Mouse (Mus musculus) heart, embryonic 16.5 days (tissue): Measurements from ENCODE around the gene Rptor. TPM values are rescaled to one million over a fixed set of nuclear protein-coding genes. Genes with fewer than 3 reads are reported as not detected.
A peak's percentile ranks its signal among the peaks of the same experiment; 100 is the strongest.

Source experiments
- ATAC-seq: fragments of 200-750 bp; cut with Nextera tagmentation; replicated peaks from 2 replicates; pipeline ENCODE4 v1.8.0; 2017; ENCODE audit warnings: moderate number of reproducible peaks; ENCODE audit not compliant: insufficient read depth, low FRiP score; ENCODE audit errors: extremely low read depth
- H3K27ac ChIP-seq: fragments of 300-500 bp; sonication (generic); 2 replicates; pipeline ENCODE4 v1.5.1; 2014; ENCODE audit warnings: mild to moderate bottlenecking, low read length, control low read depth, moderate library complexity
- H3K27me3 ChIP-seq: fragments of 300-500 bp; sonication (generic); 2 replicates; pipeline ENCODE4 v1.6.1; 2014; ENCODE audit warnings: low read length, mixed read lengths; ENCODE audit not compliant: control insufficient read depth, insufficient read depth
- H3K36me3 ChIP-seq: fragments of 300-500 bp; sonication (generic); 2 replicates; pipeline ENCODE4 v1.6.1; 2014; ENCODE audit not compliant: control insufficient read depth, insufficient read depth
- H3K4me1 ChIP-seq: fragments of 300-500 bp; sonication (generic); 2 replicates; pipeline ENCODE4 v1.6.1; 2014; ENCODE audit warnings: low read length, mixed read lengths; ENCODE audit not compliant: control insufficient read depth, insufficient read depth
- H3K4me2 ChIP-seq: fragments of 300-500 bp; sonication (generic); 2 replicates; pipeline ENCODE4 v1.6.1; 2014; ENCODE audit warnings: low read depth, mild to moderate bottlenecking, control low read depth, low read length
- H3K4me3 ChIP-seq: fragments of 300-500 bp; sonication (generic); 2 replicates; pipeline ENCODE4 v1.5.1; 2014; ENCODE audit warnings: mild to moderate bottlenecking, control low read depth, low read length
- H3K9ac ChIP-seq: fragments of 300-500 bp; sonication (generic); 2 replicates; pipeline ENCODE4 v1.6.1; 2014; ENCODE audit warnings: low read length, control low read depth
- H3K9me3 ChIP-seq: fragments of 300-500 bp; sonication (generic); replicated peaks from 2 replicates; pipeline ENCODE4 v1.6.1; 2016; ENCODE audit warnings: low read length; ENCODE audit not compliant: control insufficient read depth
- WGBS: fragments of 180-500 bp; shearing (Covaris S2); extraction: QIAGEN DNeasy Blood & Tissue Kit; methylation state at CpG from one replicate; pipeline ENCODE4 v1.1.7; 2014; 5-methylcytosine and 5-hydroxymethylcytosine counted together
- polyA plus RNA-seq: library from polyadenylated mRNA; unstranded; fragments of >200 nt; fragmentation: Nextera tagmentation; extraction: Ambion mirVana; gene quantifications from 2 replicates; pipeline ENCODE4 v1.2.1, GENCODE M21; 2015

Rptor gene
- polyA plus RNA-seq, 1 experiment from 2014 or later: 7.0 TPM

GRCm38 (mm10) chr11:119939711-119940106 is 337.0 kb downstream of the Rptor start:
- peaks cover 12% of the 10 kb centered on the region for H3K27me3 ChIP-seq
- 71% methylated on average over 4 of the region's 4 CpGs for WGBS
- H3K36me3 ChIP-seq: no peaks in the 10 kb centered on the region
- no peak for ATAC-seq
- no peak overlapping the region for H3K9ac ChIP-seq
- no peak overlapping the region for H3K4me3 ChIP-seq
- H3K4me2 ChIP-seq: no peak overlapping the region
- H3K9me3 ChIP-seq: no peaks in the 10 kb centered on the region
- H3K4me1 ChIP-seq: peaks cover 32% of the 10 kb centered on the region
- H3K27ac ChIP-seq: 0 out of 2 replicates have a peak overlapping the region, but pooled peaks have one; percentile 4

GRCm38 (mm10) chr11:119940142-119940541 is 337.4 kb downstream of the Rptor start:
- Histone ChIP-seq H3K9ac (no peak overlapping the region), H3K36me3 (no peaks in the 10 kb centered on the region), H3K4me3 (no peak overlapping the region), H3K27ac (no peak overlapping the region), H3K27me3 (peaks cover 12% of the 10 kb centered on the region), H3K4me2 (no peak overlapping the region), H3K9me3 (no peaks in the 10 kb centered on the region), H3K4me1 (peaks cover 32% of the 10 kb centered on the region)
- ATAC-seq: no peak
- 73% methylated on average over 11 of the region's 11 CpGs for WGBS

GRCm38 (mm10) chr11:119941794-119942193 is 339.1 kb downstream of the Rptor start:
- no peak for ATAC-seq
- WGBS: 15% methylated on average over 8 of the region's 8 CpGs
- Histone ChIP-seq H3K27me3 (peaks cover 12% of the 10 kb centered on the region), H3K4me3 (peak overlapping the region; percentile 81), H3K9me3 (no peaks in the 10 kb centered on the region), H3K36me3 (no peaks in the 10 kb centered on the region), H3K9ac (peak overlapping the region; percentile 76), H3K4me1 (peaks cover 35% of the 10 kb centered on the region), H3K27ac (no peak overlapping the region), H3K4me2 (peak overlapping the region; percentile 97)

GRCm38 (mm10) chr11:119942201-119942726 is 339.6 kb downstream of the Rptor start:
- WGBS: under 1% methylated on average over 43 of the region's 43 CpGs
- Histone ChIP-seq H3K4me2 (peak overlapping the region; percentile 97), H3K27me3 (peaks cover 12% of the 10 kb centered on the region), H3K4me3 (peak overlapping the region; percentile 81), H3K9me3 (no peaks in the 10 kb centered on the region), H3K9ac (peak overlapping the region; percentile 76), H3K4me1 (peaks cover 34% of the 10 kb centered on the region), H3K36me3 (no peaks in the 10 kb centered on the region), H3K27ac (peak overlapping the region; percentile 74)
- peak; percentile 33 for ATAC-seq

- peak within 1 kb of the TSS; percentile 74 for H3K27ac ChIP-seq
- H3K9me3 ChIP-seq: no peaks in the 10 kb centered on the region
- no peaks in the 10 kb centered on the region for H3K36me3 ChIP-seq
- H3K9ac ChIP-seq: peak within 1 kb of the TSS; percentile 90
- peak within 1 kb of the TSS; percentile 99 for H3K4me2 ChIP-seq
- peaks cover 12% of the 10 kb centered on the region for H3K27me3 ChIP-seq
- H3K4me1 ChIP-seq: peaks cover 28% of the 10 kb centered on the region
- H3K4me3 ChIP-seq: peak within 1 kb of the TSS; percentile 85
- peak; percentile 94 for ATAC-seq
- WGBS: under 1% methylated on average over 61 of the region's 79 CpGs
These were observed 340.2 kb downstream of the Rptor start, which contains the start of gene Baiap2 for GRCm38 (mm10) chr11:119942727-119943427. Baiap2 (plus strand) TSS chr11:119942763.

DNA sequence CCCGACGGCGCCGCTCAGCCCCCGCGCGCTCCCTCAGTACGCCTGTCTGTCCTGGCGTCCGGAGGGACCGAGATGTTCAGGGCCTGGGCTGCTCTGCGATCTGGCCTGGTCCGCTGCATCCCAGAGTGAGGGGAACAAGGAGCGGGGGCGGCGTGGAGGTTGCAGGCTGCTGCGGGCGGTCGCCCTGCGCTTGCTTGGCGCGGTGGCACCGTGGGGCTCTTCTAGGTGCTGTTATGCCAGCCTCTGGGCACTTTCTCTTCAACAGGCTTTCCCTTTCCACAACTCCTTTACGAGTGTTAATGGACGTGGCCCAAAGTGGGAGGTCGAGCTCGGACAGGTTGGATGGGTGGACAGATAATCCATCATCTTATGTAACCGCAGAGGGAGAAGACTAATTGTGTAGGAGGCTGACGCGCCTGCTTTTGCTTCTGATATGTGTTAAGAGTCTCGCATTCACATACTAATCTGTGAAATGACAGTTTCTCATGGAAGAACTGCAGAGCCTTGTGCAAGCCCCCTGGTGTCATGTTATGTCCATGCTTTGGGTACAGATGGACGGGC is 340.8 kb downstream of the Rptor start:
- WGBS: 4% methylated on average over 32 of the region's 32 CpGs
- H3K4me2 ChIP-seq: peak overlapping the region; percentile 99
- peak overlapping the region; percentile 90 for H3K9ac ChIP-seq
- H3K4me3 ChIP-seq: peak overlapping the region; percentile 85
- peaks cover 29% of the 10 kb centered on the region for H3K4me1 ChIP-seq
- no peaks in the 10 kb centered on the region for H3K9me3 ChIP-seq
- peak; percentile 2 for ATAC-seq
- H3K36me3 ChIP-seq: no peaks in the 10 kb centered on the region
- peak overlapping the region; percentile 32; the same call in 1 of the 2 replicates for H3K27ac ChIP-seq
- H3K27me3 ChIP-seq: peaks cover 10% of the 10 kb centered on the region

GRCm38 (mm10) chr11:119945343-119945742 is 342.6 kb downstream of the Rptor start:
- peak overlapping the region; percentile 99; the same call in 1 of the 2 replicates for H3K4me2 ChIP-seq
- H3K4me3 ChIP-seq: no peak overlapping the region
- H3K9ac ChIP-seq: no peak overlapping the region
- ATAC-seq: no peak
- H3K36me3 ChIP-seq: no peaks in the 10 kb centered on the region
- H3K4me1 ChIP-seq: peaks cover 39% of the 10 kb centered on the region
- 50% methylated on average over 7 of the region's 7 CpGs for WGBS
- peaks cover 4% of the 10 kb centered on the region for H3K27me3 ChIP-seq
- no peaks in the 10 kb centered on the region for H3K9me3 ChIP-seq
- H3K27ac ChIP-seq: peak overlapping the region; percentile 59; the same call in 1 of the 2 replicates

- no peaks in the 10 kb centered on the region for H3K9me3 ChIP-seq
- H3K36me3 ChIP-seq: no peaks in the 10 kb centered on the region
- H3K4me1 ChIP-seq: peaks cover 39% of the 10 kb centered on the region
- no peak overlapping the region for H3K9ac ChIP-seq
- no peaks in the 10 kb centered on the region for H3K27me3 ChIP-seq
- no peak for ATAC-seq
- no peak overlapping the region for H3K4me3 ChIP-seq
- H3K27ac ChIP-seq: no peak overlapping the region
- WGBS: 97% methylated on average over 1 of the region's 1 CpGs
- no peak overlapping the region for H3K4me2 ChIP-seq
These were observed 344.7 kb downstream of the Rptor start for GRCm38 (mm10) chr11:119947426-119947825.

DNA sequence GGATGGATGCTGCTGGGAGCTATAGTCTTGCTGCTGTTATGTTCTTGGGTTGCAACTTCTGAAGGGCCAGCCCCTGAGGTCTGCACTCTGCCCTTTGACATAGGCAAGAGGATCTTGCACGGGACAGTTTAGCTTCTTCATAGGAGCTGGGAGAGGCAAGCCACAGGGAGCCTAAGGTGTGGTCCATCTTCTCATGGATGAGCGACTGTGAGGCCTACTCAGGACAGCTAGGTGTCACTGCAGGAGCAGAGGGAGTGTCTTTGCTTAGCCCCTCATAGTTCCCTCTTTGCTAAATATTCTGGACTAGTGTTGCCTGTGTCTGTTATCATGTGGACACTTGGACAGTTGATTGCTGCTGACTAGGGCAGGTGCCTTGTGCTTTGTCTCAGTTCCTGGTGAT is 345.2 kb downstream of the Rptor start:
- no peak overlapping the region for H3K27ac ChIP-seq
- ATAC-seq: no peak
- no peaks in the 10 kb centered on the region for H3K36me3 ChIP-seq
- H3K9ac ChIP-seq: no peak overlapping the region
- no peaks in the 10 kb centered on the region for H3K9me3 ChIP-seq
- WGBS: 43% methylated on average over 2 of the region's 2 CpGs
- no peak overlapping the region for H3K4me3 ChIP-seq
- H3K27me3 ChIP-seq: no peaks in the 10 kb centered on the region
- no peak overlapping the region for H3K4me2 ChIP-seq
- peaks cover 44% of the 10 kb centered on the region for H3K4me1 ChIP-seq
